Mouse (Mus musculus): ENCODE measurements around the gene Unc93b1. TPM values are rescaled to one million over a fixed set of nuclear protein-coding genes. Genes with fewer than 3 reads are reported as not detected.
"Not testable (repeated sequence)": the region's sequence is repeated elsewhere in the genome, so short reads cannot be mapped to it uniquely, and the experiment has no call there.

Unc93b1 gene
- total RNA-seq, 2 experiments from 2014 or later, result 11.4 to 16.1 TPM

GRCm38 (mm10) chr19:3960211-3960610, 25.2 kb downstream of the Unc93b1 start:
- Histone ChIP-seq H3K4me3 (no peak overlapping the region), H3K27ac (no peak overlapping the region)
- no peak for TF ChIP-seq CTCF (conservative IDR thresholded peaks at IDR 0.05)
- DNase-seq (ENCODE audit: low spot score in 2 of 2), result no peak

- H3K4me3 ChIP-seq; DNase-seq (ENCODE audit: low spot score in 2 of 2); H3K27ac ChIP-seq: not testable (repeated sequence)
These were observed 26.8 kb downstream of the Unc93b1 start for GRCm38 (mm10) chr19:3961805-3962204.

- DNase-seq (ENCODE audit: low spot score in 2 of 2), result no peak
- no peak overlapping the region for H3K27ac ChIP-seq
- TF ChIP-seq CTCF (conservative IDR thresholded peaks at IDR 0.05), result peak; percentile 53
- H3K4me3 ChIP-seq, result no peak overlapping the region
These were observed 27.5 kb downstream of the Unc93b1 start for GRCm38 (mm10) chr19:3962469-3962868.

- Histone ChIP-seq H3K27ac (no peak overlapping the region), H3K4me3 (no peak overlapping the region)
- no peak for TF ChIP-seq CTCF (conservative IDR thresholded peaks at IDR 0.05)
- no peak for DNase-seq (ENCODE audit: low spot score in 2 of 2)
These were observed 29.0 kb downstream of the Unc93b1 start for GRCm38 (mm10) chr19:3964030-3964429.

- DNase-seq (ENCODE audit: low spot score in 2 of 2), result no peak
- H3K4me3 ChIP-seq, result no peak overlapping the region
- peak; percentile 59 for TF ChIP-seq CTCF (conservative IDR thresholded peaks at IDR 0.05)
- no peak overlapping the region for H3K27ac ChIP-seq
These were observed 31.5 kb downstream of the Unc93b1 start for GRCm38 (mm10) chr19:3966330-3967075.

GRCm38 (mm10) chr19:3967258-3967657, 32.3 kb downstream of the Unc93b1 start:
- no peak for DNase-seq (ENCODE audit: low spot score in 2 of 2)
- no peak overlapping the region for H3K4me3 ChIP-seq
- TF ChIP-seq CTCF (conservative IDR thresholded peaks at IDR 0.05), result no peak
- no peak overlapping the region for H3K27ac ChIP-seq

GRCm38 (mm10) chr19:3972229-3972628, 37.2 kb downstream of the Unc93b1 start, which contains the start of gene Aldh3b2:
Aldh3b2 (plus strand) TSS chr19:3972328.
- no peak for TF ChIP-seq CTCF (conservative IDR thresholded peaks at IDR 0.05)
- Histone ChIP-seq H3K4me3 (no peak within 1 kb of the TSS), H3K27ac (no peak within 1 kb of the TSS)
- DNase-seq (ENCODE audit: low spot score in 2 of 2), result no peak

GRCm38 (mm10) chr19:3974608-3975007, 39.6 kb downstream of the Unc93b1 start:
- not testable (repeated sequence) for DNase-seq (ENCODE audit: low spot score in 2 of 2); H3K4me3 ChIP-seq; H3K27ac ChIP-seq

GRCm38 (mm10) chr19:3975866-3976265, 40.9 kb downstream of the Unc93b1 start:
- no peak overlapping the region for H3K4me3 ChIP-seq
- TF ChIP-seq CTCF (conservative IDR thresholded peaks at IDR 0.05), result no peak
- DNase-seq (ENCODE audit: low spot score in 2 of 2), result no peak
- H3K27ac ChIP-seq, result no peak overlapping the region

GRCm38 (mm10) chr19:3980309-3980708, 45.3 kb downstream of the Unc93b1 start:
- DNase-seq (ENCODE audit: low spot score in 2 of 2), result peak; percentile 81 to 89
- peak; percentile 95 for TF ChIP-seq CTCF (conservative IDR thresholded peaks at IDR 0.05)
- H3K27ac ChIP-seq, result peak overlapping the region; percentile 41; the same call in 1 of the 2 replicates
- H3K4me3 ChIP-seq, result no peak overlapping the region

- no peak overlapping the region for H3K27ac ChIP-seq
- TF ChIP-seq CTCF (conservative IDR thresholded peaks at IDR 0.05), result no peak
- no peak for DNase-seq (ENCODE audit: low spot score in 2 of 2)
- H3K4me3 ChIP-seq, result no peak overlapping the region
These were observed 45.9 kb downstream of the Unc93b1 start for GRCm38 (mm10) chr19:3980917-3981316.

GRCm38 (mm10) chr19:3983527-3984200, 48.7 kb downstream of the Unc93b1 start:
- H3K27ac ChIP-seq, result peak overlapping the region; percentile 48
- TF ChIP-seq CTCF (conservative IDR thresholded peaks at IDR 0.05), result no peak

GRCm38 (mm10) chr19:3985261-3985681, 50.3 kb downstream of the Unc93b1 start:
- Histone ChIP-seq H3K27ac (no peak overlapping the region), H3K4me3 (no peak overlapping the region)
- no peak for DNase-seq (ENCODE audit: low spot score in 2 of 2)
- no peak for TF ChIP-seq CTCF (conservative IDR thresholded peaks at IDR 0.05)

More at GRCm38 (mm10) chr19:3983527-3984200, 48.7 kb downstream of the Unc93b1 start:
- no peak for DNase-seq (ENCODE audit: low spot score in 2 of 2)
- no peak overlapping the region for H3K4me3 ChIP-seq

All from layer of hippocampus, adult 2 months (tissue).